ENCODE assay signal across 12 mouse cellular contexts in the genomic region with DNA sequence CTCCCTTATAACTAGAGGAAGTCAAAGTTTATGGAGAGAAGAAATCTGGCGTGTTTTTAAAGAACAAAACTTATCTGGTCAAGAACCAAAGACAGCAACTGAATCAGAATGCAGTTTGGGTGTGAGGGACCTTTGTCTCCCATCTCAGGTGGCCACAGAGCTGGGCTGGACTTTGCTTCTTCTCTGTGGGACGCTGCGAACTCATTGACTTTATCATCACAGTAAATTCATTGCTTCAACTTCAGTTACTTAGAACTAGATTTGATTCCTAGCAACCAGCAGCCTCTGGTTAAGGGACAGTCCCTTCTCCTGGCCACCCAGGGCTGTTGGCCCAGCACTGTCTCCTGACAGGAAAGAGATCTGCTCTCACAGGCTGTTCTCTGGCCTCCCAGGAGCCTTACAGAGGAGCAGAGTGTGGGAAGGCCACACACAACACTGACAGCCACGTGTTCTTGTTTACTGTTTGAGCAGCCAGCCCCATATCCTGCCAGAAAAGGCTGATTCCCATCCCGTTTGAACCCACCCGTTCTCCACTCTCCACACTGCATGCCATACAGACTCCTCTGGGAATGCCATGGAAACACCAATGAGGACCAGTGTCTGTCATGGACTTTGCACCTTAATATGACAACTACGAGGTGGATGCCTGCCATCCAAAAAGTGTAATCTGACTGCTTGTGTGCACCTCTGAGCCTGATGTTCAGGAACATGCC. TPM values are rescaled to one million over a fixed set of nuclear protein-coding genes. Genes with fewer than 3 reads are reported as not detected.
DNase-seq lines count a peak whose midpoint lies in the region; ATAC-seq and TF ChIP-seq lines count a peak whose summit lies in the region.
"Had no signal": no experiment of that assay in that cellular context is flagged by ENCODE, and none has a peak within 500 bp of the region (broad histone marks: within the 10 kb centered on the region; RNA-seq: fewer than 3 reads in every experiment).

No protein-coding gene starts in this region.

- DNase-seq in hindbrain, embryonic 10.5 days (ENCODE audit: low spot score) = no peak
- DNase-seq in lung, postnatal 0 days (ENCODE audit: low spot score) = peak; percentile 67
- DNase-seq in lung, adult 2 months = no peak
- no peak for DNase-seq in intestine, embryonic 14.5 days (ENCODE audit: low spot score)
- DNase-seq in adrenal gland, adult (ENCODE audit: inconsistent age in 2 of 2, low spot score in 1 of 2) = no peak
- DNase-seq: cerebellum, postnatal 14 days had no signal

- H3K27me3 ChIP-seq in hindbrain, embryonic 15.5 days = no peaks in the 10 kb centered on the region
- H3K27me3 ChIP-seq in hindbrain, embryonic 10.5 days (ENCODE audit: insufficient read depth, poor library complexity, severe bottlenecking) = no peaks in the 10 kb centered on the region
- no peaks in the 10 kb centered on the region for H3K27me3 ChIP-seq in lung, postnatal 0 days (replicated peaks; ENCODE audit: insufficient read depth, low read length)
- no peaks in the 10 kb centered on the region for H3K27me3 ChIP-seq in intestine, embryonic 14.5 days (replicated peaks; ENCODE audit: control insufficient read depth, insufficient read depth, low read length)
- H3K27me3 ChIP-seq in stomach, embryonic 14.5 days (ENCODE audit: control insufficient read depth, insufficient read depth, low read length) = no peaks in the 10 kb centered on the region
- H3K27me3 ChIP-seq: embryonic facial prominence, embryonic 15.5 days; neural tube, embryonic 12.5 days had no signal

- no peak for TF ChIP-seq EP300 in lung, postnatal 0 days (IDR thresholded peaks at IDR 0.05)

- H3K4me1 ChIP-seq in hindbrain, embryonic 15.5 days (replicated peaks) = peaks cover 22% of the 10 kb centered on the region
- H3K4me1 ChIP-seq in hindbrain, embryonic 10.5 days (replicated peaks) = peaks cover 21% of the 10 kb centered on the region
- peaks cover 15% of the 10 kb centered on the region; the same call in 1 of the 2 replicates for H3K4me1 ChIP-seq in lung, postnatal 0 days (ENCODE audit: insufficient read depth, low read depth, low read length)
- H3K4me1 ChIP-seq in lung, adult 2 months (ENCODE audit: control insufficient read depth, insufficient read depth, low read length) = peaks cover 11% of the 10 kb centered on the region; the same call in 1 of the 2 replicates
- H3K4me1 ChIP-seq in intestine, embryonic 14.5 days (replicated peaks; ENCODE audit: control insufficient read depth, insufficient read depth, low read length) = peaks cover 13% of the 10 kb centered on the region
- H3K4me1 ChIP-seq in stomach, embryonic 14.5 days (ENCODE audit: control insufficient read depth, insufficient read depth, low read length) = peaks cover 7% of the 10 kb centered on the region; the same call in 1 of the 2 replicates
- H3K4me1 ChIP-seq: embryonic facial prominence, embryonic 15.5 days; megakaryocyte, embryonic 14.5 days; neural tube, embryonic 12.5 days had no signal

- peak; percentile 73; the same call in 1 of the 2 replicates for ATAC-seq in hindbrain, embryonic 15.5 days (ENCODE audit: low FRiP score, low read depth)
- ATAC-seq in lung, postnatal 0 days = peak; percentile 83
- no peak for ATAC-seq in intestine, embryonic 14.5 days (replicated peaks; ENCODE audit: low FRiP score, low TSS enrichment, low read depth)
- ATAC-seq in stomach, embryonic 14.5 days (ENCODE audit: insufficient number of reproducible peaks, insufficient read depth, low FRiP score, low read depth) = no peak

- no peak for TF ChIP-seq POLR2A in lung, adult 2 months (IDR thresholded peaks at IDR 0.05; ENCODE audit: borderline replicate concordance, extremely low read depth, low read depth, low read length)

- no peak overlapping the region for H3K27ac ChIP-seq in hindbrain, embryonic 15.5 days (replicated peaks)
- no peak overlapping the region for H3K27ac ChIP-seq in hindbrain, embryonic 10.5 days
- no peak overlapping the region for H3K27ac ChIP-seq in lung, postnatal 0 days (ENCODE audit: low read length)
- H3K27ac ChIP-seq in intestine, embryonic 14.5 days (ENCODE audit: low read depth) = peak overlapping the region; percentile 0; the same call in 1 of the 2 replicates
- 0 out of 2 replicates have a peak overlapping the region, but pooled peaks have one; percentile 52 for H3K27ac ChIP-seq in stomach, embryonic 14.5 days (ENCODE audit: low read length)
- H3K27ac ChIP-seq: embryonic facial prominence, embryonic 15.5 days; limb, embryonic 10.5 days; neural tube, embryonic 12.5 days had no signal

- no peak overlapping the region for H3K9ac ChIP-seq in hindbrain, embryonic 15.5 days
- H3K9ac ChIP-seq in lung, postnatal 0 days (replicated peaks; ENCODE audit: low read depth) = no peak overlapping the region
- H3K9ac ChIP-seq in intestine, embryonic 14.5 days (ENCODE audit: low read length) = no peak overlapping the region
- no peak overlapping the region for H3K9ac ChIP-seq in stomach, embryonic 14.5 days (replicated peaks; ENCODE audit: low read depth, low read length)
- H3K9ac ChIP-seq: embryonic facial prominence, embryonic 15.5 days; neural tube, embryonic 12.5 days had no signal

- no peak overlapping the region for H3K4me2 ChIP-seq in hindbrain, embryonic 15.5 days
- no peak overlapping the region for H3K4me2 ChIP-seq in lung, postnatal 0 days (replicated peaks; ENCODE audit: low read depth, low read length)
- H3K4me2 ChIP-seq in intestine, embryonic 14.5 days (ENCODE audit: low read length) = no peak overlapping the region
- no peak overlapping the region for H3K4me2 ChIP-seq in stomach, embryonic 14.5 days (replicated peaks; ENCODE audit: low read depth, low read length)
- H3K4me2 ChIP-seq: embryonic facial prominence, embryonic 15.5 days; neural tube, embryonic 12.5 days had no signal

- H3K9me3 ChIP-seq in hindbrain, embryonic 15.5 days = no peaks in the 10 kb centered on the region
- H3K9me3 ChIP-seq in hindbrain, embryonic 10.5 days = no peaks in the 10 kb centered on the region
- no peaks in the 10 kb centered on the region for H3K9me3 ChIP-seq in lung, postnatal 0 days (ENCODE audit: low read length)
- no peaks in the 10 kb centered on the region for H3K9me3 ChIP-seq in intestine, embryonic 14.5 days (ENCODE audit: control insufficient read depth, low read length)
- no peaks in the 10 kb centered on the region for H3K9me3 ChIP-seq in stomach, embryonic 14.5 days (ENCODE audit: control insufficient read depth, low read depth, low read length)
- H3K9me3 ChIP-seq: embryonic facial prominence, embryonic 15.5 days; limb, embryonic 10.5 days; megakaryocyte, embryonic 14.5 days; neural tube, embryonic 12.5 days had no signal

- H3K4me3 ChIP-seq in hindbrain, embryonic 15.5 days = no peak overlapping the region
- H3K4me3 ChIP-seq in hindbrain, embryonic 10.5 days = no peak overlapping the region
- H3K4me3 ChIP-seq in lung, postnatal 0 days (ENCODE audit: low read depth, low read length) = no peak overlapping the region
- no peak overlapping the region for H3K4me3 ChIP-seq in lung, adult 2 months (replicated peaks; ENCODE audit: extremely low read depth, low read depth, low read length)
- no peak overlapping the region for H3K4me3 ChIP-seq in intestine, embryonic 14.5 days (ENCODE audit: low read depth, low read length)
- no peak overlapping the region for H3K4me3 ChIP-seq in stomach, embryonic 14.5 days (ENCODE audit: low read depth, low read length)
- H3K4me3 ChIP-seq: embryonic facial prominence, embryonic 15.5 days; limb, embryonic 10.5 days; megakaryocyte, embryonic 14.5 days; neural tube, embryonic 12.5 days had no signal

- TF ChIP-seq CTCF in lung, postnatal 0 days (IDR thresholded peaks at IDR 0.05) = no peak
- TF ChIP-seq CTCF in lung, adult 2 months (IDR thresholded peaks at IDR 0.05; ENCODE audit: insufficient read depth, low read length) = no peak

- WGBS in hindbrain, embryonic 15.5 days = 44% methylated on average over 7 of the region's 7 CpGs
- 52% methylated on average over 7 of the region's 7 CpGs for WGBS in hindbrain, embryonic 10.5 days
- WGBS in lung, postnatal 0 days = 33% methylated on average over 7 of the region's 7 CpGs
- WGBS in lung, adult 2 months = 38% methylated on average over 7 of the region's 7 CpGs
- WGBS in intestine, embryonic 14.5 days = 36% methylated on average over 7 of the region's 7 CpGs
- WGBS in stomach, embryonic 14.5 days = 42% methylated on average over 7 of the region's 7 CpGs

- H3K36me3 ChIP-seq in hindbrain, embryonic 15.5 days = no peaks in the 10 kb centered on the region
- H3K36me3 ChIP-seq in hindbrain, embryonic 10.5 days = no peaks in the 10 kb centered on the region
- no peaks in the 10 kb centered on the region for H3K36me3 ChIP-seq in lung, postnatal 0 days (ENCODE audit: insufficient read depth, low read length)
- no peaks in the 10 kb centered on the region for H3K36me3 ChIP-seq in intestine, embryonic 14.5 days (ENCODE audit: control insufficient read depth, insufficient read depth, low read length)
- no peaks in the 10 kb centered on the region for H3K36me3 ChIP-seq in stomach, embryonic 14.5 days (ENCODE audit: control insufficient read depth, insufficient read depth, low read length)
- H3K36me3 ChIP-seq: embryonic facial prominence, embryonic 15.5 days; limb, embryonic 10.5 days; neural tube, embryonic 12.5 days had no signal

RNA-seq across cellular contexts. Expression of a gene that starts 25.1 kb away (rescaled TPM):
- 10.2 and 11.2 TPM in 2 replicates for polyA plus RNA-seq in hindbrain, embryonic 15.5 days (2015; fragmentation: Nextera tagmentation; extraction: Ambion mirVana)
- 5.0 and 5.9 TPM in 2 replicates for polyA plus RNA-seq in hindbrain, embryonic 10.5 days (2016; fragmentation: Nextera tagmentation; extraction: Ambion mirVana)
- 12.3 and 12.9 TPM in 2 replicates for polyA plus RNA-seq in lung, postnatal 0 days (2015; fragmentation: Nextera tagmentation; extraction: Ambion mirVana)
- 4.2 and 4.9 TPM in 2 replicates for polyA plus RNA-seq in lung, adult 2 months (2012; rRNA removed)
- 6.8 and 7.5 TPM in 2 replicates for polyA plus RNA-seq in intestine, embryonic 14.5 days (2014; fragmentation: Nextera tagmentation; extraction: Ambion mirVana)
- 3.0 and 5.5 TPM in 2 replicates for polyA plus RNA-seq in stomach, embryonic 14.5 days (2014; fragmentation: Nextera tagmentation; extraction: Ambion mirVana)

RNA-seq across cellular contexts. Expression of a gene that starts 25.2 kb away (rescaled TPM):
- polyA plus RNA-seq in hindbrain, embryonic 15.5 days (2015; fragmentation: Nextera tagmentation; extraction: Ambion mirVana) = 5.5 and 5.7 TPM in 2 replicates
- polyA plus RNA-seq in hindbrain, embryonic 10.5 days (2016; fragmentation: Nextera tagmentation; extraction: Ambion mirVana) = 3.4 and 3.5 TPM in 2 replicates
- 8.9 and 9.0 TPM in 2 replicates for polyA plus RNA-seq in lung, postnatal 0 days (2015; fragmentation: Nextera tagmentation; extraction: Ambion mirVana)
- 19.8 and 24.8 TPM in 2 replicates for polyA plus RNA-seq in lung, adult 2 months (2012; rRNA removed)
- 4.9 and 5.7 TPM in 2 replicates for polyA plus RNA-seq in intestine, embryonic 14.5 days (2014; fragmentation: Nextera tagmentation; extraction: Ambion mirVana)
- polyA plus RNA-seq in stomach, embryonic 14.5 days (2014; fragmentation: Nextera tagmentation; extraction: Ambion mirVana) = 3.5 and 4.1 TPM in 2 replicates

Comparison
In these comparisons a context has a peak if more than half of its experiments do, and no peak if none do; other contexts are left out.
1. ATAC-seq: peak in hindbrain, embryonic 15.5 days (single experiment) and lung, postnatal 0 days (single experiment); none in intestine, embryonic 14.5 days (single experiment) and stomach, embryonic 14.5 days (single experiment).
2. H3K27ac ChIP-seq: peak in intestine, embryonic 14.5 days (single experiment) and stomach, embryonic 14.5 days (single experiment); none in hindbrain, embryonic 15.5 days (single experiment), hindbrain, embryonic 10.5 days (single experiment) and lung, postnatal 0 days (single experiment).